Mouse (Mus musculus) MEL (cell line): ENCODE data around the gene Tmem251.

ENCODE experiments used
- CTCF ChIP-seq, 3 experiments: IDR thresholded peaks in 2 of 3; conservative IDR thresholded peaks in 1 of 3; 2 replicates each; pipeline ENCODE4 v1.5.1; 2011 to 2012; ENCODE audit warnings: low read length in 3 of 3, low read depth in 2 of 3, mild to moderate bottlenecking in 2 of 3, improper control_type of control experiment in 1 of 3, inconsistent platforms in 1 of 3, mixed read lengths in 1 of 3, moderate library complexity in 1 of 3; ENCODE audit not compliant: control insufficient read depth in 1 of 3, insufficient read depth in 1 of 3, poor library complexity in 1 of 3, severe bottlenecking in 1 of 3
- ETS1 ChIP-seq: IDR thresholded peaks from 2 replicates; pipeline ENCODE4 v1.6.1; 2012; ENCODE audit warnings: low read depth, mild to moderate bottlenecking, inconsistent platforms, low read length, improper control_type of control experiment, moderate library complexity
- GATA1 ChIP-seq: IDR thresholded peaks from 2 replicates; pipeline ENCODE4 v1.6.1; 2011; ENCODE audit warnings: low read depth, low read length, improper control_type of control experiment
- NRF1 ChIP-seq: IDR thresholded peaks from 2 replicates; pipeline ENCODE4 v1.6.1; 2014; ENCODE audit warnings: low read depth, mild to moderate bottlenecking, inconsistent platforms, low read length, improper control_type of control experiment, moderate library complexity; ENCODE audit not compliant: poor library complexity, insufficient read depth, severe bottlenecking
- POLR2A ChIP-seq, 2 experiments: IDR thresholded peaks; 2 replicates each; pipeline ENCODE4 v1.6.1; 2011 to 2012; ENCODE audit warnings: low read length in 2 of 2, mild to moderate bottlenecking in 2 of 2, control low read depth in 1 of 2, improper control_type of control experiment in 1 of 2, low read depth in 1 of 2, moderate library complexity in 1 of 2; ENCODE audit not compliant: control insufficient read depth in 1 of 2, insufficient read depth in 1 of 2, poor library complexity in 1 of 2
- POLR2AphosphoS2 ChIP-seq: IDR thresholded peaks from 2 replicates; pipeline ENCODE4 v1.6.1; 2011; ENCODE audit warnings: low read length, improper control_type of control experiment
- RCOR1 ChIP-seq: IDR thresholded peaks from 2 replicates; pipeline ENCODE4 v1.6.1; 2012; ENCODE audit warnings: low read depth, mild to moderate bottlenecking, inconsistent platforms, low read length, improper control_type of control experiment
- USF1 ChIP-seq: IDR thresholded peaks from 2 replicates; pipeline ENCODE4 v1.6.1; 2014; ENCODE audit warnings: low read depth, mild to moderate bottlenecking, inconsistent platforms, low read length, improper control_type of control experiment, moderate library complexity
- ZNF384 ChIP-seq: IDR thresholded peaks from 2 replicates; pipeline ENCODE4 v1.6.1; 2012; ENCODE audit warnings: low read depth, mild to moderate bottlenecking, inconsistent platforms, low read length, improper control_type of control experiment

DNA sequence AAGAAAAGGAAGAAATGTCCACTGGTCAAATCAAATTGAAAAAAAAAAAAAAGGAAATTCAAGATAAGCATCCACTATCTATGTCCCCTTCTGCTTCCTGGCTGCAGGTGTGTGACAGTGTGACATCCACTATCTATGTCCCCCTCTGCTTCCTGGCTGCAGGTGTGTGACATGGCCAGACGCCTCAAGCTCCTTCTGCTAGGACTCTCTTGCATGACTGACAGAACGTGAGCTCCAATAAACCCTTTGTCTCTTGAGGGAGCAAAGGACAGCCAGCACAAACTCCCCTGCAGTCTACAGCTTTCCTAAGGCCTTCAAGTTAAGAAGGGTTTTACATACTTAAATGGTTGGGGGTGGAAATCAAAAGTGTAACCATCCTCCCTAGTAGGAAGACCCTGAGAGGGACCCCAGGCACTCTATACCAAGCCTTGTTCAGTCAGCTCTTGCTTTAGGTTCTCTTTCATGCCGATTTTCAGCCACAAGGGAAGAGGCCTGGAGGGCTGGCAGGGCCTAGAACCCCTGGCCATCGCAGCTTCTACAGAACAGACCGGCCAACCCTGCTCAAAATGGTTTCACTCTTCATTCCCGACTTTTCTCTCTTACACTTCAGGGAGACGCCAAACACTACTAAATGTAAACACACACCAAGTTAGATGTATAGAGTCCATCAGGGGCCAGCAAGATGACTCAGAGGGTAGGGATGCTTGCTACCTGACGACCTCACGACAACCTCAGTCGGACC is 28.7 kb upstream of the Tmem251 start:
- no peak for TF ChIP-seq CTCF (IDR thresholded peaks at IDR 0.05 in 2 of 3, conservative IDR thresholded peaks at IDR 0.05 in 1 of 3; ENCODE audit: control insufficient read depth in 1 of 3, insufficient read depth in 1 of 3, low read depth in 2 of 3, low read length in 3 of 3, poor library complexity in 1 of 3, severe bottlenecking in 1 of 3)
- TF ChIP-seq ETS1, result no peak
- TF ChIP-seq GATA1, result no peak
- no peak for TF ChIP-seq ZNF384
- no peak for TF ChIP-seq USF1
- TF ChIP-seq RCOR1, result no peak
- no peak for TF ChIP-seq POLR2AphosphoS2
- no peak for TF ChIP-seq POLR2A (IDR thresholded peaks at IDR 0.05; ENCODE audit: control insufficient read depth in 1 of 2, insufficient read depth in 1 of 2, low read depth in 1 of 2, low read length in 2 of 2, poor library complexity in 1 of 2)
- TF ChIP-seq NRF1, result no peak
